Mouse (Mus musculus) forebrain, embryonic 12.5 days (tissue): ENCODE measurements at regions not wholly inside any gene's neighbourhood (a gene's known extent, or its start where the extent isn't known, plus 50 kb on each side); places are given as distances from the start of the nearest gene placed in this dataset.

Source experiments
- ATAC-seq: fragments of 200-750 bp; cut with Nextera tagmentation; 2 replicates; pipeline ENCODE4 v1.8.0; 2017; ENCODE audit warnings: moderate TSS enrichment; ENCODE audit not compliant: low FRiP score
- H3K27ac ChIP-seq: fragments of 300-500 bp; sonication (generic); 2 replicates; pipeline ENCODE4 v1.5.1; 2016; ENCODE audit warnings: mild to moderate bottlenecking
- H3K27me3 ChIP-seq: fragments of 300-500 bp; sonication (generic); 2 replicates; pipeline ENCODE4 v1.6.1; 2016; ENCODE audit warnings: mild to moderate bottlenecking
- H3K36me3 ChIP-seq: fragments of 300-500 bp; sonication (generic); replicated peaks from 2 replicates; pipeline ENCODE4 v1.6.1; 2016; ENCODE audit warnings: mild to moderate bottlenecking
- H3K4me1 ChIP-seq: fragments of 300-500 bp; sonication (generic); 2 replicates; pipeline ENCODE4 v1.6.1; 2016
- H3K4me2 ChIP-seq: fragments of 300-500 bp; sonication (generic); 2 replicates; pipeline ENCODE4 v1.6.1; 2016; ENCODE audit warnings: mild to moderate bottlenecking, moderate library complexity
- H3K4me3 ChIP-seq: fragments of 300-500 bp; sonication (generic); replicated peaks from 2 replicates; pipeline ENCODE4 v1.5.1; 2016; ENCODE audit warnings: mild to moderate bottlenecking
- H3K9ac ChIP-seq: fragments of 300-500 bp; sonication (generic); 2 replicates; pipeline ENCODE4 v1.6.1; 2016; ENCODE audit warnings: mild to moderate bottlenecking
- H3K9me3 ChIP-seq: fragments of 300-500 bp; sonication (generic); 2 replicates; pipeline ENCODE4 v1.6.1; 2016
- WGBS: fragments of 180-500 bp; shearing (Covaris S2); methylation state at CpG from one replicate; pipeline ENCODE4 v1.1.7; 2016; 5-methylcytosine and 5-hydroxymethylcytosine counted together

DNA sequence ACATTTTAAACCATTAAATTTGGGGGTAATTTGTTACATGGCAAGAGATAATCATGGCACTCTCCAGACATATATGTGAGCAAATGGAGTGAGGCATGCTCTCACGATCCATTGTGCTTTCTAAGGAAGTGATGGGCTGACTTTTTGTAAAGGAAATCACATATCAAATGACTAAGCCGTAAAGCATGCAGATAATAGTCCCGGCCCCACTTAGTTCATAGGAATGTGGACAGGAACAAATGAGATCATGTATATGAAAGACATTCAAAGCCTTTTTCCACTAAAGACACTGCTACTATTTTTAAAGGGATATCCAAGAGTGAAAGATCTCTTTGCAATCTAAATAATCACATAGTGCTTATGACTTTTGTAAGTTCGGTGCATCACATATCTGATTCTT is 146.9 kb downstream of the Lmo4 start:
- no peaks in the 10 kb centered on the region for H3K27me3 ChIP-seq
- no peak overlapping the region for H3K27ac ChIP-seq
- no peak overlapping the region for H3K9ac ChIP-seq
- H3K4me2 ChIP-seq: no peak overlapping the region
- no peaks in the 10 kb centered on the region for H3K36me3 ChIP-seq
- no peak overlapping the region for H3K4me3 ChIP-seq
- no peak for ATAC-seq
- WGBS: 81% methylated on average over 4 of the region's 4 CpGs
- no peaks in the 10 kb centered on the region for H3K9me3 ChIP-seq
- no peaks in the 10 kb centered on the region for H3K4me1 ChIP-seq

DNA sequence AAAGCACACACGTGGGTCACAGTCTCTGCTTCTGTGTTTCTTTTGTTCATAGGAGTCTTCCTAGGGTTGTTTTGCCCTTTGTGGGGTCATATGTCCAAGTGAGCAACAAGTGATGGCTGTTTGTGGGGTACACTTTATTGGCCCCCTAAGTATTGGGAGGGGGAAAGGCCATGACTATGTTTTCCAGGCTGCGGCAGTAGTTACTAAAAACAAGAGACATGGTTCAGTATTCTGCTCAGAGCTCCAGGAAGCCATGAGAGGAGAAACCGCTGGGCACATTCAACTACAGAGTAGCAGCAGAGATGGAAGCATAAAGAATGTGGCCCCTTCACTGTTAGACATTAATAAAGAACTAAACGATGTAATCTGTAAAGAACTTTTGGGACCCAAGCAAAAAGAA is 154.7 kb downstream of the Lmo4 start:
- H3K27ac ChIP-seq: no peak overlapping the region
- H3K4me1 ChIP-seq: no peaks in the 10 kb centered on the region
- no peaks in the 10 kb centered on the region for H3K36me3 ChIP-seq
- H3K4me2 ChIP-seq: no peak overlapping the region
- 73% methylated on average over 4 of the region's 4 CpGs for WGBS
- no peak overlapping the region for H3K4me3 ChIP-seq
- no peaks in the 10 kb centered on the region for H3K9me3 ChIP-seq
- ATAC-seq: no peak
- no peaks in the 10 kb centered on the region for H3K27me3 ChIP-seq
- no peak overlapping the region for H3K9ac ChIP-seq

DNA sequence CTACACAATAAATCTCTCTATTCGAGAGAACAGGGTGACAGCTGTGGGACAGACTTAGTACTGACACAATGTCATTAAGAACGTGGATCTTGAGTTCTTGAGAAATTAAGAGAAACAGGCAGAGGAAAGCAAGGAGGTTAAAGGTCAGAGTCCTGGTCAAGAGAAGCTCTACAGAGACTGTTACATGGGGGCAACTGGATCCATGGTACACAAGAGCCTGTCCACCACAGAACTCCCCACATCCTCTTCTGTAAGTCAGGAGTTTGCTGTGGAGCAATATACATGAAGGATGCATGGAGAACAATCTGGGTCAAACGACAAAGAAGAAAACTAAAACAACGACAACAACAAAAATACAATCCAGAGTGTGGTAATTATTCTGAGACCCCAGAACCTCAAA is 155.8 kb downstream of the Lmo4 start:
- WGBS: 74% methylated on average over 4 of the region's 4 CpGs
- Histone ChIP-seq H3K4me3 (no peak overlapping the region), H3K4me1 (no peaks in the 10 kb centered on the region), H3K4me2 (no peak overlapping the region), H3K36me3 (no peaks in the 10 kb centered on the region), H3K27ac (no peak overlapping the region), H3K9me3 (no peaks in the 10 kb centered on the region), H3K27me3 (no peaks in the 10 kb centered on the region), H3K9ac (no peak overlapping the region)
- no peak for ATAC-seq

DNA sequence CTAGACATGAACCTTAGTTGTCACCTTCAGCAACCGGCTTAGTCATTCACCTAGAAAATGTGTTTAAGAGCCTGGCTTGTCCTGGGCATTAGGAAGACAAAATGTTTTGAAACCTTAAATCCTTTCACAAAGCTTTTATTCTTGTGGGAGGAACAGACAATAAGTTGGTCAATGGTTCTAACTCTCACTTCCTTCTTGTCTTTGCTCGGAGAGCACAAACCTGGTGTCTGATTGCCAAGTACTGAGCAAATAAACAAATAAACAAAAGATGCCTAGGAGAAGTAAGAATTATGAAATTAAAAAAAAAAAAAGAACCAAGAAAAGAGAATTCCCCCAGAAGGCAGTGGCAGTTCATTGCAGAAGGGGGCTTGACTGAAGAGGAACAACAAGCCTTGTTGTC is 160.7 kb downstream of the Lmo4 start:
- WGBS: 50% methylated on average over 2 of the region's 2 CpGs

DNA sequence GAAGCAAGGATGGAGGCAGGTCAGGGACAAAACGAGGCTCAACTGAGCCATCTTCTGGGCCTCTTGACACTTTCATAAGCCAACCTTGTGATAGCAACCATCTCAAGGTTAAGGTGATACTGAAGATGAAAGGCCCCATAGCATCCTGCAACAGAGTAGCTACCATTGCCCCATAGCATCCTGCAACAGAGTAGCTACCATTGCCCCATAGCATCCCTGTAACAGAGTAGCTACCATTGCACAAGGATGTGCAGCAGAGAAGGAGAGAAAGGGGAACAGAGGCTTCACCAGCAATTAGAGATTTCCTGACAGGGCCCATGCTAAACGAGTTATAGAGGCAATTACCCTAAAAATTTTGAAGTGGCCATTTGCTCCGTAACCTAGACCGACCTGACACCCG is 163.2 kb downstream of the Lmo4 start:
- no peaks in the 10 kb centered on the region; the same call in 1 of the 2 replicates for H3K4me1 ChIP-seq
- no peak overlapping the region for H3K27ac ChIP-seq
- no peak overlapping the region for H3K4me3 ChIP-seq
- H3K4me2 ChIP-seq: no peak overlapping the region
- no peaks in the 10 kb centered on the region for H3K27me3 ChIP-seq
- no peak overlapping the region for H3K9ac ChIP-seq
- no peaks in the 10 kb centered on the region for H3K36me3 ChIP-seq
- H3K9me3 ChIP-seq: no peaks in the 10 kb centered on the region
- ATAC-seq: no peak
- 83% methylated on average over 5 of the region's 5 CpGs for WGBS

More for the DNA sequence above, 160.7 kb downstream of the Lmo4 start:
- Histone ChIP-seq H3K36me3 (no peaks in the 10 kb centered on the region), H3K9ac (no peak overlapping the region), H3K4me1 (no peaks in the 10 kb centered on the region; the same call in 1 of the 2 replicates), H3K27me3 (no peaks in the 10 kb centered on the region), H3K9me3 (no peaks in the 10 kb centered on the region), H3K4me2 (no peak overlapping the region), H3K4me3 (no peak overlapping the region), H3K27ac (no peak overlapping the region)
- no peak for ATAC-seq

DNA sequence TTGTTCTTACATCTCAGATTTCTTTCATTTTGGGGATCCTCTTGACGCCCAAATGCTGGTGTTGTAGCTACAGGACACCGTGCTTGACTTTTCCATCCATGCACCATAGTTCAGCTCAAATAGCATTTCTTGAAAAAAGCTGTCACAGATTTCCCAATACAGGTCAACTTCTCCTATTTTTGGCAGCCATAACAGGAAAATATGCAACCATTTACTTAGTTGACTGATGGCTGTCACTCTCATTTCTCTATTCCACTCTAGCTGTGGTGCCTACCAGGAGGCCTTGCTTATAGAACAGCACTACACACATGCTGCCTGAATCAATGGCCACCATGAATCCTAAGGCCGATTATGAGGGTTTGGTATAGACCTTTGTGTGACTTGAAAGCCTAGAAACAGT is 165.5 kb downstream of the Lmo4 start:
- no peaks in the 10 kb centered on the region for H3K27me3 ChIP-seq
- H3K9ac ChIP-seq: no peak overlapping the region
- H3K9me3 ChIP-seq: no peaks in the 10 kb centered on the region
- no peak overlapping the region for H3K27ac ChIP-seq
- 88% methylated on average over 3 of the region's 3 CpGs for WGBS
- H3K4me1 ChIP-seq: no peaks in the 10 kb centered on the region; the same call in 1 of the 2 replicates
- no peak overlapping the region for H3K4me2 ChIP-seq
- H3K4me3 ChIP-seq: no peak overlapping the region
- H3K36me3 ChIP-seq: no peaks in the 10 kb centered on the region
- ATAC-seq: no peak

DNA sequence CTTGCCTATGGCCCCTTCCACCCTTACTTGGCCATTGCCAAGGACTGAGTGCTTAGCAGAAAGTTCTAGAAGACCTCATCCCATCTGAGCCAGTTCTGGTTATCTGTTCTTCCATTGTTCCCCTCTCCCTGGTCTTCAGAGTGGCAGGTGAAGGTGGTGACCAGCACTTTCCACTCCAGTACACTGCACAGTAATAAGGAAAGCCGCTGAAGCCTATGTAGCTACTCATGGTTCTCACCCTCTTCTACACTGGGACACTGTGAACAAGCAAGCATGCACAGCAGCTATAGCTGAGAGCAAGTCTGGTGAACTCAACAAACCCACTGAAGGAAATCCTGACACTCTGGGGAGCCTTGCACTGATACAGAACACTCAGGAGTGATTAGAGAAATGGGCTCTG is 175.4 kb downstream of the Lmo4 start:
- Histone ChIP-seq H3K9me3 (no peaks in the 10 kb centered on the region), H3K4me1 (no peaks in the 10 kb centered on the region), H3K36me3 (no peaks in the 10 kb centered on the region), H3K9ac (no peak overlapping the region), H3K4me3 (no peak overlapping the region), H3K4me2 (no peak overlapping the region), H3K27ac (no peak overlapping the region), H3K27me3 (no peaks in the 10 kb centered on the region)
- 86% methylated on average over 1 of the region's 1 CpGs for WGBS
- no peak for ATAC-seq

DNA sequence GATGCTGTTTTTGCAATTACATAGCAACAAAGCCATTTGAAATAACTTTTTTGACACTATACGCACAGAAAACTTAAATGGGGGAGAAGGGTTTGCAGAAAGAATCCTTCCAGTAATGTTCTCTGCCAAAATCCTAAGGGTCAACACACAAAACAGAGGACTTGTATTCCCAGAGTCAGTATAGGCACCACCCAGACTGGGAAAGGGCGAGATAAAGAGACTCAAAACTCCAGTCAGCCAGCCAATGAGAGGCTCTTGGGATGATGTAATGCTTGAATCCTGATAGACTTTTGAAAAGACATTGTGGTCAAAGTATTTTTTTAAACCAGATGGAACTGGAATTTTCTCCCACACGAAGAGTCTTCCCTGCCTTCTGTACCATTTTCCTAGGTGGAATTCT is 175.9 kb downstream of the Lmo4 start:
- no peak overlapping the region for H3K9ac ChIP-seq
- WGBS: 79% methylated on average over 3 of the region's 3 CpGs
- H3K27me3 ChIP-seq: no peaks in the 10 kb centered on the region
- no peaks in the 10 kb centered on the region for H3K36me3 ChIP-seq
- no peak overlapping the region for H3K4me3 ChIP-seq
- no peak overlapping the region for H3K4me2 ChIP-seq
- H3K4me1 ChIP-seq: no peaks in the 10 kb centered on the region
- ATAC-seq: no peak
- H3K27ac ChIP-seq: no peak overlapping the region
- H3K9me3 ChIP-seq: no peaks in the 10 kb centered on the region

DNA sequence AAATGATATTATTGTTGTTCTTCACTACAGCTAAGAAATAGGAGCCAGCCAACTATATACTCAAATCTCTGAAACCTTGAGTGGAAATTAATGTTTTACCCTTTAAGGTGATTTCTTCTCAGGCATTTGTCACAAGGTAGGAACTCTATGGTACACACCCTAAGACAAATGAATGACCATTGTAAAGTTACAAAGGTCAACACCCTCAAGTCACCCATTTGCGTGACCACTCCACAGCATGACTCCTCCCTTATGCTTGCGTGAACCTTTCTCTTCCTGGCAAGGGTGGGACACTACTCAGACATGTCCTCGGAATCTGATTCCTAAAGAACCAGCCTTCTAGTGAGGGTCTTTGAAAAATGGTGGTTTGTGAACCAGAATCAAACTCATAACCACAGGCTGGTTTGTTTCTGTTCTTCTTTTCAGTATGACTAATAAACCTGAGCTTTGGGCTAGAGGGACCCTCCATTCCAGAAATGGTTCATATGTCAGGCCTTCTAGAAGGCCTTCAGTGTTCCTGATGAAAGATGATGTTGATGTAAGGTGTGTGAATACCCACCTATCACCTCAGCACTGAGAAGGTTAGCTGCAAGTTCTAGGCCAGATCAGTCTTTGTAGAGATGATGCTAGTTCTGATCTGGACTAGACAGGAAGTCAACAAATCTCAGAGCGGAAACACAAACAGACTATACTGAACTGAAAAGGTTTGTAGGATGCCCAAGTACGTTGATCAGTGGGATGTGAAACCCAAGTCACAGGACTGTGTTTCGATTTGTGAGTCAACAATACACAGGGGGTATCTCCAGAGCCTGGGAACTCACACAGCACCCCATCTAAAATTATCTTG is 177.7 kb downstream of the Lmo4 start:
- Histone ChIP-seq H3K36me3 (no peaks in the 10 kb centered on the region), H3K27ac (no peak overlapping the region), H3K9ac (no peak overlapping the region), H3K4me2 (no peak overlapping the region), H3K4me3 (no peak overlapping the region), H3K4me1 (no peaks in the 10 kb centered on the region), H3K27me3 (no peaks in the 10 kb centered on the region), H3K9me3 (no peaks in the 10 kb centered on the region)
- no peak for ATAC-seq
- WGBS: 91% methylated on average over 6 of the region's 6 CpGs

DNA sequence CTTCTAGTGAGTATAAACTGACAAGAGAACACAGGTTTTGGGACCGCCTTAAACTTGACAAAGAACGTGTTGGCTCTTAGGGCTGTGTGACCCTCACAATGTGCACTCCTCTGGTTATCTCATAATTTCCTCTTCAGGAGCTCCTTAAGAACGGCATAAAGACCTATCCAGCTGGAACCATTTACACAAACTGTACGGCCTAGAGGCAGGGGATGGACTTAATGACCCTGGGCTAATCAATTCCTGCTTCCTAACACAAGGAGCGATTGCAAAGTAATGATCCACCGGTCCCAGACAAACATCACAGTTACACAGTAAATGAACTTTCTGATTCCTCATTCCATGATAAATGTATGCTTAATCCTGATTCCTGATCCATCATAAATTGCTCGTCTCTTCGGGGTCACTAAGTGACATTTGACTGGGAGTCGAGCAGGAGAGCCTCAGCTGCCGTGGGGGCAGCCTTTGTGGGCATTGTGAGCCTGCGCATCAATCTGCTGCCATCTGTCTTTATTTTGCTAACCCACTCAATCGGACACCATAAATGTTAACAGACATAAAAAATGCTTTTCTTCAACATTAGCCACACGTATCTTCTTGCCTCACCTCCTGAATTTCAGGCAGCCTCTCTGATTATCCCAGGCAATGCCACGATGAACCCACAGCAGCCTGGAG is 179.4 kb downstream of the Lmo4 start:
- H3K4me1 ChIP-seq: no peaks in the 10 kb centered on the region
- no peaks in the 10 kb centered on the region for H3K36me3 ChIP-seq
- H3K27me3 ChIP-seq: no peaks in the 10 kb centered on the region
- H3K4me2 ChIP-seq: no peak overlapping the region
- no peak for ATAC-seq
- H3K9ac ChIP-seq: no peak overlapping the region
- H3K4me3 ChIP-seq: no peak overlapping the region
- no peak overlapping the region for H3K27ac ChIP-seq
- H3K9me3 ChIP-seq: no peaks in the 10 kb centered on the region
- WGBS: 82% methylated on average over 14 of the region's 14 CpGs

DNA sequence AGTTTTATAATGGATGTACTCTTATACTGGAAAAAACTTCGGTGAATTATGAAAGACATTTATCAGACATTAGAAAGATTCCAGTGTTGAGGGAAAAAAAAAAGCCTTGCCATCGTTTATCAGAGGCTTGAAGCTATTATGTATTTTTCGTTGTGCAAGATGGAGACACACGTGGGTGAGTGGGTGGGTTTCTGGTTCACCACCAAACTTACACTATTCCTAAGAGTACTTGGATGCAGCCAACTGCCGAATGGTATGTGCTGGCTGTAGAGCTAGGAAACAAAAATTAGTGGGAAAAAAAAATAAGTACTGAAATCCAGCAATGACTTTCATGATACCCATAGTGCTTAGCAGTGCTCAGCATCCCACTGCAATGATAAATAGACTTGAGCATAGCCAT is 180.8 kb downstream of the Lmo4 start:
- Histone ChIP-seq H3K4me3 (no peak overlapping the region), H3K9ac (no peak overlapping the region), H3K27me3 (no peaks in the 10 kb centered on the region), H3K4me2 (no peak overlapping the region), H3K4me1 (no peaks in the 10 kb centered on the region), H3K9me3 (no peaks in the 10 kb centered on the region), H3K27ac (no peak overlapping the region), H3K36me3 (no peaks in the 10 kb centered on the region)
- ATAC-seq: no peak
- WGBS: 90% methylated on average over 5 of the region's 5 CpGs

DNA sequence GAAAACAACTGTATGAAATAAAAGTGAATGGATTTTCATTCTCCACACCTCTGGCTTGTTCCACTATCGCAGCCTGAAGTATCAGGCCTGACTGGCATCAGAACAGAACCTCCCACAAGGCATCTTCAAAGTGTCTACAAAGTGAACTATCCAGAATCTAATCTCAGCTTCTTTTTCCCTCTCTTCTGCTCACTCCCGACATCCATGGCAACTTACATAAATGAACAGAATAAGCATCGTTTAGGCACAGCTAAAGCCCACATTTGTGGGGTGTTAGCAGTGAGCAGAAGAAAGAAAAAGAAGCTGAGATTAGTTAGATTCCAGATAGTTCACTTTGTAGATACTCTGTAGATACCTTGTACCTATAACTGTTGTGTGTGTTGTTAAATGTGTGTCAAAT is 182.0 kb downstream of the Lmo4 start:
- no peak for ATAC-seq
- H3K36me3 ChIP-seq: no peaks in the 10 kb centered on the region
- no peaks in the 10 kb centered on the region for H3K27me3 ChIP-seq

DNA sequence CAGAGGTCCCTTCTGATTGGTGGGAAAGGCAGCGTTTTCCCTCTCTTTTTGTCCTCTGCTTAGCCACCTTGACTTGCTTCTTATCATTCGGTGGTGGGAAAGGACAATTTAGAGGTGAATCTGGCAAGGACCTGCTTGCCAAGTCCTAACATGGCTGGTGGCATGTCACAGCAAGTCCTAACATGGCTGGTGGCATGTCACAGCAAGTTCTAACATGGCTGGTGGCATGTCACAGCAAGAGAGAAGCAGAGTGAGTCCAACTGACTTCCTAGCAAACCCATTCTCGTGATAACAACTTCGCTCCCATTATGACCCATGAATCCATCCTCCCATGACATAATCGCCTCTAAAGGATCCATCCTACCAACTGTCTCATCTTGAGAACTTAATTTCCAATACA is 183.1 kb downstream of the Lmo4 start:
- no peak overlapping the region for H3K9ac ChIP-seq
- no peaks in the 10 kb centered on the region for H3K36me3 ChIP-seq
- H3K4me3 ChIP-seq: no peak overlapping the region
- no peak overlapping the region for H3K4me2 ChIP-seq
- no peaks in the 10 kb centered on the region for H3K4me1 ChIP-seq
- WGBS: 87% methylated on average over 5 of the region's 5 CpGs
- no peak for ATAC-seq
- no peak overlapping the region for H3K27ac ChIP-seq
- no peaks in the 10 kb centered on the region for H3K9me3 ChIP-seq
- no peaks in the 10 kb centered on the region for H3K27me3 ChIP-seq

More for the DNA sequence above, 182.0 kb downstream of the Lmo4 start:
- no peaks in the 10 kb centered on the region for H3K4me1 ChIP-seq
- no peak overlapping the region for H3K27ac ChIP-seq
- H3K4me2 ChIP-seq: no peak overlapping the region
- no peak overlapping the region for H3K9ac ChIP-seq
- no peaks in the 10 kb centered on the region for H3K9me3 ChIP-seq
- 82% methylated on average over 3 of the region's 3 CpGs for WGBS
- no peak overlapping the region for H3K4me3 ChIP-seq
